Mouse (Mus musculus) retina, postnatal 7 days (tissue): ENCODE data around the gene Oog2.
"Not testable (repeated sequence)": the region's sequence is repeated elsewhere in the genome, so short reads cannot be mapped to it uniquely, and the experiment has no call there.

Source experiments
- DNase-seq: peaks from one replicate; pipeline ENCODE4 v3.0.0-alpha.2; 2012; ENCODE audit warnings: low read depth, low spot score

Oog2 gene

DNA sequence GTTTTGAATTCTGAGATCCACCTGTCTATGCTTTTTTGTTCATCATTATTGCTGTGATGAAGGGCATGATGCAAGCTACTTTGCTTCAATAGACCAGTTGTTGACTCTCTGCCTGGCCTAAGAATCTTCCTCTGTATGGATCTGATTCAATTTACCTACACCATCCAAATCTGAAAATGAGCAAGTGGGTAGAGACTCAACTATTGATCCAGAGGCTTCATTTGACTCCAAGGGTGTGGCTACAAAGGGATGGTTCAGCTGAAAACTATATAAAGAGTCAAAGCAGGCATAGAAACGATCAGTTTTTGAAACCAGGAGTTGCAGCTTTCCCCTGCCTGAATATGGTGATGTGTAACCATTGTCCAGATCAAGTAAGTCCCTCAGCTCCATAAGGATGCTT lies at the start of gene Oog2:
TSS of gene Oog2 (plus strand) at position 301 of the 400 bp plus-strand sequence.
- DNase-seq: no peak

DNA sequence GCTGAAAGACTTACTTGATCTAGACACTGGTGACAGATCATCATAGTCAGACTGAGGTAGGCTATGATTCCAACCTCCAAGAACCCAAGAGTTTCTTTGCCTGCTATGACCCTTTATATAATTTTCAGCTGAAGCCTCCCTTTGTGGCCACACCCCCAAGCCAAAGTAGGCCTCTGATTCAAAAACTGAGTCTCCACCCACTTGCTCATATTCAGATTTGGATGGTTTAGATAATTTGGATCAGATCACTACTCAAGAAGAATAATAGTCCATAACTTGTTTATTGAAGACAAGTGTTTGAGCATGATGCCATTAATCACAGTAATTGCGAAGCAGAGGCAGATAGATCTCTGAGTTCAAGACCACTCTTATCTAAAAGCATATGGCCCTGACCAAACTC lies 28.0 kb upstream of the Oog2 start, which contains the start of gene Oog3:
TSS of gene Oog3 (minus strand) at position 101 of the 400 bp plus-strand sequence.
- no peak for DNase-seq

DNA sequence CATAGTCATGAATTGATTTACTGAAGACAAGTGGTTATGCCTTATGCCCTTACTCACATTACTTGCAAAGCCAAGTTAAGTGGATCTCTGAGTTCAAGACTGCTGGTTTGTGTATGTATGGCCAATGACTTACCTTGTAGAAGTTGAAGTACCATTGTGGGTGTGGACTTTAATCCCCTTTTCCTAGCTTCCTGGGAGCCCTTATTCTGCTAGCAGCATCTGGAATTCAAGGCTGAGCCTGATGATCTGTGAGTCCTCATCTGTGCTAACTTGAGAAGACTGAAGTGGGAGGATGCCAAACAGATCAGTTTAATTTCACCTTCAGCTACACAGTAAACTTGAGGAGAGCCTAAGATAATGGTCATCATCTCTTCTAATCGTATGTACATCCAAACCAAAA lies 22.7 kb downstream of the Oog2 start, which contains the start of gene C87977:
TSS of gene C87977 (minus strand) at position 101 of the 400 bp plus-strand sequence.
- DNase-seq: not testable (repeated sequence)
